Mouse (Mus musculus): ENCODE results near the gene Ppp2r5a. TPM values are rescaled to one million over a fixed set of nuclear protein-coding genes. Genes with fewer than 3 reads are reported as not detected.

Gene Ppp2r5a
- total RNA-seq, 2 experiments from 2014 or later: 56.0 to 59.1 TPM

GRCm38 (mm10) chr1:191381955-191382736 is 20.9 kb downstream of the Ppp2r5a start:
- no peak for DNase-seq (ENCODE audit: low spot score in 2 of 2)

- no peak for DNase-seq (ENCODE audit: low spot score in 2 of 2)
Observed at GRCm38 (mm10) chr1:191380843-191381242, 22.2 kb downstream of the Ppp2r5a start.

GRCm38 (mm10) chr1:191378080-191378479 is 25.0 kb downstream of the Ppp2r5a start:
- DNase-seq (ENCODE audit: low spot score in 2 of 2): no peak

GRCm38 (mm10) chr1:191375644-191375998 is 27.5 kb downstream of the Ppp2r5a start:
- no peak for DNase-seq (ENCODE audit: low spot score in 2 of 2)

- no peak for DNase-seq (ENCODE audit: low spot score in 2 of 2)
Observed at GRCm38 (mm10) chr1:191374993-191375643, 28.0 kb downstream of the Ppp2r5a start.

GRCm38 (mm10) chr1:191369140-191369539 is 33.9 kb downstream of the Ppp2r5a start:
- no peak for DNase-seq (ENCODE audit: low spot score in 2 of 2)

- DNase-seq (ENCODE audit: low spot score in 2 of 2): no peak
Observed at GRCm38 (mm10) chr1:191368193-191368592, 34.9 kb downstream of the Ppp2r5a start.

- no peak for DNase-seq (ENCODE audit: low spot score in 2 of 2)
Observed at GRCm38 (mm10) chr1:191364477-191364876, 38.6 kb downstream of the Ppp2r5a start.

- DNase-seq (ENCODE audit: low spot score in 2 of 2): no peak
Observed at GRCm38 (mm10) chr1:191362412-191362811, 40.7 kb downstream of the Ppp2r5a start.

GRCm38 (mm10) chr1:191359478-191359877 is 43.6 kb downstream of the Ppp2r5a start:
- DNase-seq (ENCODE audit: low spot score in 2 of 2): no peak

- no peak for DNase-seq (ENCODE audit: low spot score in 2 of 2)
Observed at GRCm38 (mm10) chr1:191356936-191357335, 46.1 kb downstream of the Ppp2r5a start.

- DNase-seq (ENCODE audit: low spot score in 2 of 2): no peak
Observed at GRCm38 (mm10) chr1:191353836-191354235, 49.2 kb downstream of the Ppp2r5a start.

GRCm38 (mm10) chr1:191352786-191353488 is 50.1 kb downstream of the Ppp2r5a start:
- peak; percentile 57 to 68 for DNase-seq (ENCODE audit: low spot score in 2 of 2)

- DNase-seq (ENCODE audit: low spot score in 2 of 2): no peak
Observed at GRCm38 (mm10) chr1:191350355-191350754, 52.7 kb downstream of the Ppp2r5a start.

- DNase-seq (ENCODE audit: low spot score in 2 of 2): no peak
Observed at GRCm38 (mm10) chr1:191349486-191350037, 53.5 kb downstream of the Ppp2r5a start.

- no peak for DNase-seq (ENCODE audit: low spot score in 2 of 2)
Observed at GRCm38 (mm10) chr1:191348996-191349395, 54.1 kb downstream of the Ppp2r5a start.

GRCm38 (mm10) chr1:191348592-191348991 is 54.5 kb downstream of the Ppp2r5a start:
- DNase-seq (ENCODE audit: low spot score in 2 of 2): no peak

GRCm38 (mm10) chr1:191347602-191348001 is 55.5 kb downstream of the Ppp2r5a start:
- no peak for DNase-seq (ENCODE audit: low spot score in 2 of 2)

GRCm38 (mm10) chr1:191340530-191340929 is 62.5 kb downstream of the Ppp2r5a start:
- DNase-seq (ENCODE audit: low spot score in 2 of 2): no peak

- no peak for DNase-seq (ENCODE audit: low spot score in 2 of 2)
Observed at GRCm38 (mm10) chr1:191339876-191340275, 63.2 kb downstream of the Ppp2r5a start.

GRCm38 (mm10) chr1:191334500-191334899 is 68.6 kb downstream of the Ppp2r5a start:
- DNase-seq (ENCODE audit: low spot score in 2 of 2): no peak

GRCm38 (mm10) chr1:191330356-191330755 is 72.7 kb downstream of the Ppp2r5a start:
- DNase-seq (ENCODE audit: low spot score in 2 of 2): no peak
